Mouse (Mus musculus) cerebellum, adult 2 months (tissue): Measurements from ENCODE around the gene Gucy2c.

Source experiments
- CTCF ChIP-seq: fragments of 200-500 bp; IDR thresholded peaks from 2 replicates; pipeline ENCODE4 v1.5.1; 2011; ENCODE audit warnings: low read depth, mild to moderate bottlenecking, control low read depth, low read length, moderate library complexity, borderline replicate concordance; ENCODE audit not compliant: insufficient read depth
- POLR2A ChIP-seq: fragments of 200-500 bp; IDR thresholded peaks from 2 replicates; pipeline ENCODE4 v1.6.1; 2011; ENCODE audit warnings: low read length, control low read depth, borderline replicate concordance; ENCODE audit not compliant: insufficient read depth

DNA sequence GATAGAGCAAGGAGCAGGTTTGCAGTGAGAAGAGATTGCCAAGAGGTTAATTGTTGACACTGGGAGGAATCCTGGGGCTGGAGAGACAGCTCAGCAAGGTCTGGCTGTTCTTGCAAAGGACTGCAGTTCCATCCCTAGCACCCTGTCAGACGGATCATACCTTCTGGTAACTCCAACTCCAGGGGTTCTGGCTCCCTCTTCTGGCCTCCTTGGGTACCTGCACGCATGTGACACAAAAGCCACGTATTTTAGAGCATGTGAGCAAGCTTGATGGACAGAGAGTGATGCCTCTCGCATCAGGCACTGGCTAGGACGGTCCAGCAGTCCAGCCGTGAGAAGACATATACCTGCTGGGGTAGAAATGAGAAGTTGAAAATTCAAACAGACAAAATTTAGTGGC is 90.3 kb downstream of the Gucy2c start:
- TF ChIP-seq CTCF: no peak
- no peak for TF ChIP-seq POLR2A
